Mouse (Mus musculus): ENCODE data around the gene Ptpn12. TPM values are rescaled to one million over a fixed set of nuclear protein-coding genes. Genes with fewer than 3 reads are reported as not detected.
A peak's percentile ranks its signal among the peaks of the same experiment; 100 is the strongest.

The Ptpn12 gene
- polyA plus RNA-seq, 1 experiment = 85.2 TPM

DNA sequence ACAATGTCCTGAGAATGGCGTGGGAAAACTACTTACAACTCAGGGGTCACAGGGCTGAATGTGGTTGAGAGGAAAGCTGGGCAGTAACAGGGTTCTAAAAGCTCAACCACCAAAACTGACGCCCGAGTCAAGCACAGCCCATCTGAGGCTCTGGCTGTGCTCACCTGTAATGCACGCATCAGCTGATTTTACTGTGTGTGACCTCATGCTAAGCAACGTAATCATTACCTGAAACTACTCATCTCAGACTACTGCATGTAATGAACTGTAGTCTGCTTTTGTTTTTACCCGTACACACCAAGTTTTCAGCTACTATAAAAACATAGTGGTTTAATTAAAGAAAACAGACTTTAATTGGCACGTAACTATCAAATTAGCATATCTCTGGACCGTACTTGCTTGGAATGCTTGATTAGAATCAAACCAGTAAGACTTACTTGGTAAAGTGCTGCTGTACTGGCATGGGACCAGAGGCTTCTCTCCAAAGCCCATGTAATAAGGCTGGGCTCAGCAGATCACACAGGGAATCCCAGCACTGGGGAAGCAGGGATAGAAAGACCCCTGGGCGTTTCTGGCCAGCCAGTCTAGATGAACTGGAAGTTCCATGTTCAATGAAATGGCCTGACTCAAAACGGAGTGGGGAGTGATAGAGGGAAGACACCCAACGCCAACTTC, 22.2 kb downstream of the Ptpn12 start:
- H3K4me1 ChIP-seq (ENCODE audit: control insufficient read depth, insufficient read depth, low read length) = peaks cover 24% of the 10 kb centered on the region
- DNase-seq = no peak
- TF ChIP-seq POLR2A (IDR thresholded peaks at IDR 0.05; ENCODE audit: borderline replicate concordance, extremely low read depth, low read depth, low read length) (no peak), CTCF (IDR thresholded peaks at IDR 0.05; ENCODE audit: insufficient read depth, low read length) (no peak)
- no peak overlapping the region for H3K4me3 ChIP-seq (replicated peaks; ENCODE audit: extremely low read depth, low read depth, low read length)
- WGBS = 58% methylated on average over 11 of the region's 11 CpGs

DNA sequence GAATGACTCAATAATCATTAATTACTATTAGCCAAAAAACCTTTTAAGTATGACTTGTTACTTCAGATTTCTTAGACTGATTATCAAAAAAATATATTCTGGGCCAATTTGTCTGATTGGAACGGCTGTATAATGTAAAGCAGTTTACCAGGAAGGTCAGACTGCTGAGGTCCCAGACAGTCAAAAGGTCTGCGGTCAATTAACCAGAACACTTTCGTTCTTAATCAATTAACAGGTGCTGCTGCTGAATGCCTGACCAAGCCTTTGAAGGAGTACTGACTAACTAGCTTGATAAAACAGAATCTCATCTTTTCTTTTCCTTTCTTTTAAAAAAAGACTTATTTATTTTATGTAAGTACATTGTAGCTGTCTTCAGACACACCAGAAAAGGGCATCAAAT, 23.1 kb downstream of the Ptpn12 start:
- TF ChIP-seq CTCF (IDR thresholded peaks at IDR 0.05; ENCODE audit: insufficient read depth, low read length) = no peak
- TF ChIP-seq POLR2A (IDR thresholded peaks at IDR 0.05; ENCODE audit: borderline replicate concordance, extremely low read depth, low read depth, low read length) = no peak
- 76% methylated on average over 3 of the region's 3 CpGs for WGBS
- H3K4me3 ChIP-seq (replicated peaks; ENCODE audit: extremely low read depth, low read depth, low read length) = no peak overlapping the region
- DNase-seq = no peak
- H3K4me1 ChIP-seq (ENCODE audit: control insufficient read depth, insufficient read depth, low read length) = peaks cover 23% of the 10 kb centered on the region

DNA sequence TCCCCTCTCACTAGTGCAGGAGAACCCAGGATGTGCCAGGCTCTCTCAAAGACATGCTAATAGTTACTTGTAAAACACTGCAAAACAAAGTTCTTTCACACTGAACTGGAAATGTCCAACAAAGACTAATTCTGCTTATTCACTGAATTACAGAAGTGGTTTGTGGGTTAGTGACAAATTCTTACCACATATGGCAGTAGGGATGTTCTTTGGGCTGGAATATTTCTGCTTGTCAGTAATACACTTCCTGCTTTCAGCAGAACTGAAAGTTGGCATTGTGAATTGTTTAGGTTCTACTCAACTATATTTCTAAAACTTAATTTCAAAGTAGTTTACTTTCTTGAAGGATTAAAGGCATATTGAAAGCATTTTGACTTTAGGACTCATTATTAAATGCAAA, 25.5 kb downstream of the Ptpn12 start:
- no peak for DNase-seq
- H3K4me1 ChIP-seq (ENCODE audit: control insufficient read depth, insufficient read depth, low read length) = peaks cover 19% of the 10 kb centered on the region
- no peak overlapping the region for H3K4me3 ChIP-seq (replicated peaks; ENCODE audit: extremely low read depth, low read depth, low read length)
- no peak for TF ChIP-seq CTCF (IDR thresholded peaks at IDR 0.05; ENCODE audit: insufficient read depth, low read length)
- no peak for TF ChIP-seq POLR2A (IDR thresholded peaks at IDR 0.05; ENCODE audit: borderline replicate concordance, extremely low read depth, low read depth, low read length)

DNA sequence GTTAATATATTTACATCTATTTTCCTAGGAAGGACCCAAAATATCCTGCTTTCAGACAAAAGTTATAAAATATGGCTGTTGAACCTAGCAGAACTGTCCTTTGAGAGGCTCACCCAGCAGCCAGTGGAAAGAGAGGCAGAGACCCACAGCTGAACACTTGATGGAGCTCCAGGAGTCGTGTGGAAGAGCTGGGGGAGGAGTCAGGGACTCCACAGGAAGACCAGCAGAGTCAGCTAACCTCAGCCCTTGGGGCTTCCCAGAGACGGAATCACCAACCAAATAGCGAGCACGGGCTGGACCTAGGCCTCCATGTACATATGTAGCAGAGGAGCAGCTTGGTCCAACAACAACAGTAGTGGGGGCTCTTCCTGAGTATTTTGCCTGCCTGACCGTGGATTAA, 38.6 kb downstream of the Ptpn12 start:
- no peak for DNase-seq

DNA sequence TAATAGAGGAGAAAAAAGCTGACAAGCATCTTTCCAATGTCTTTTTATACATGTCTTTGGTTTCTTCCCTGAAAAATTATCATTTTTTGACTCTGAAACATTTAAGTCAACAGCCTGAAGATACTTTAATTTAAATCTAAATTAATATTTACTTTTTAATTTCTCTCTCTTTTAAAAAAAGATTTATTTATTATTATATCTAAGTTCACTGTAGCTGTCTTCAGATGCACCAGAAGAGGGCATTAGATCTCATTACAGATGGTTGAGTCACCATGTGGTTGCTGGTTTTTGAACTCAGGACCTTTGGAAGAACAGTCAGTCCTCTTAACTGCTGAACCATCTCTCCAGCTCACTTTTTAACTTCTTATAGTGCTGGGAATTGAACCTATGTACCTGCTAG, 44.8 kb downstream of the Ptpn12 start:
- Histone ChIP-seq H3K4me3 (replicated peaks; ENCODE audit: extremely low read depth, low read depth, low read length) (no peak overlapping the region), H3K4me1 (ENCODE audit: control insufficient read depth, insufficient read depth, low read length) (no peaks in the 10 kb centered on the region)
- no peak for TF ChIP-seq CTCF (IDR thresholded peaks at IDR 0.05; ENCODE audit: insufficient read depth, low read length)
- no peak for TF ChIP-seq POLR2A (IDR thresholded peaks at IDR 0.05; ENCODE audit: borderline replicate concordance, extremely low read depth, low read depth, low read length)
- DNase-seq = no peak

More for the DNA sequence above, 38.6 kb downstream of the Ptpn12 start:
- peak; percentile 37; the same call in 1 of the 2 replicates for TF ChIP-seq CTCF (IDR thresholded peaks at IDR 0.05; ENCODE audit: insufficient read depth, low read length)
- no peak for TF ChIP-seq POLR2A (IDR thresholded peaks at IDR 0.05; ENCODE audit: borderline replicate concordance, extremely low read depth, low read depth, low read length)
- Histone ChIP-seq H3K4me3 (replicated peaks; ENCODE audit: extremely low read depth, low read depth, low read length) (no peak overlapping the region), H3K4me1 (ENCODE audit: control insufficient read depth, insufficient read depth, low read length) (no peaks in the 10 kb centered on the region)
- 33% methylated on average over 5 of the region's 5 CpGs for WGBS

DNA sequence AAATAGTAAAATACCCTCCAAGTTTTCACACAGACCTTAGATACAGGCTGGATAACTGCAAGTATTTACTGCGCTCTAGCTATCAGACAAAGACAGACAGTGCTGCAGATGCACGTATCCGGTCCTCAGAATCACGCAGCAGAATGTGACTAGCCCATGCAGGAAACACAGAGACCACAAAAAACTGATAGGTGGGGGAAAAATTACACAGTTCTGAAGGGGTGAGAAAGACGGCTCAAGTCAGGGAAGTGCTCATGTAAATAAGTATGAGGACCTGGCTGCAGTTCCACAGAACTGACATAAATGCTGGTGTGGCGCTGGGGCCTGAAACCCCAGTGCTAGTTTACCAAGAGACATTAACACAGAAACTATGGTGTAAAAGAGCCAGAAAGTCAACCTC, 53.0 kb downstream of the Ptpn12 start:
- DNase-seq = no peak
- no peak for TF ChIP-seq POLR2A (IDR thresholded peaks at IDR 0.05; ENCODE audit: borderline replicate concordance, extremely low read depth, low read depth, low read length)
- no peak overlapping the region for H3K4me3 ChIP-seq (replicated peaks; ENCODE audit: extremely low read depth, low read depth, low read length)
- H3K4me1 ChIP-seq (ENCODE audit: control insufficient read depth, insufficient read depth, low read length) = no peaks in the 10 kb centered on the region; the same call in 1 of the 2 replicates
- 83% methylated on average over 6 of the region's 6 CpGs for WGBS

DNA sequence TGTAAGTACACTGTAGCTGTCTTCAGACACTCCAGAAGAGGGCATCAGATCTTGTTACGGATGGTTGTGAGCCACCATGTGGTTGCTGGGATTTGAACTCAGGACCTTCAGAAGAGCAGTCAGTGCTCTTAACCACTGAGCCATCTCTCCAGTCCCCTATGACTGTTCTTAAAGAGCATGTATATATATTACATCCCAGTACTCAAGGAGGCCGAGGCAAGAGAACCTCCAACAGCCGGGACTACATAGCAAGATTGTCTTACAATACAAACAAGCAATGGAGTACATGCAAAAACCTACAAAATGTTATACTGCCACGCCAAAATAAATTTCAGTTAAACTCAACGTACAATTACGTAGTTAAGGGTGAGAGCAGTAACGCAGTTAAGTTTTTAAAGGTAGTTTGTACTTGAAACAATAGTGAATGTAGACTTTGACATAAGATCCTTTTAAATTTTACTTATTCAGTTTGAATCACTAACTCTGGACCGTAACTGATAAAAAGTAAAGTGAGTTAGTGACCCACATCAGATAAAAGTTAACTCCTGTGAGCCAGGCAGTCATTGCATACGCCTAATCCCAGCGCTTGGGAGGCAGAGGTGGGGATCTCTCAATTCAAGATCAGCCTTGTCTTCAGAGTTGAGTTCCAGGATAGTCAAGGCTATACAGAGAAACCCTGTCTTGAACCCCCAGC, 53.9 kb downstream of the Ptpn12 start:
- no peak for TF ChIP-seq CTCF (IDR thresholded peaks at IDR 0.05; ENCODE audit: insufficient read depth, low read length)
- no peak for TF ChIP-seq POLR2A (IDR thresholded peaks at IDR 0.05; ENCODE audit: borderline replicate concordance, extremely low read depth, low read depth, low read length)
- WGBS = 94% methylated on average over 10 of the region's 10 CpGs
- H3K4me1 ChIP-seq (ENCODE audit: control insufficient read depth, insufficient read depth, low read length) = no peaks in the 10 kb centered on the region; the same call in 1 of the 2 replicates
- H3K4me3 ChIP-seq (replicated peaks; ENCODE audit: extremely low read depth, low read depth, low read length) = no peak overlapping the region
- DNase-seq = no peak

DNA sequence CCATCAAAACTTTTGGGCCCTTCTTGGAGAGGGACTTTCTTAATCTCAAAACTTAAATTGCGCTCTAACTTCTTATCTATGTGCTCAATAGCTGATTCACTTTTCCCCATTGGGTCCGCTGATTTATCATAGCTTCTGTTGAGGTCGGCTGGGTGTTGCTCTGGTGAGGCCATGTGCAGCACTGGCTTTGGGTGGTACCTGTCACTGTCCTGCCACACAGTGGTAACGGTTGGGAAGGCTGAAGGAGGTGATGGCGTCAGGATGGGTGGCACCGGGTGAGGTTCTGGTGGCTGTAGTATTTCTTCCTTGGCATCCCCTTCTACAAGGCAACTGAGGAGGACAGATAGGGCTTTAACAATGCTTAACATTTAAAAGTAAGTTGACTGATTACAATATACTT, 57.3 kb downstream of the Ptpn12 start:
- TF ChIP-seq CTCF (IDR thresholded peaks at IDR 0.05; ENCODE audit: insufficient read depth, low read length) (no peak), POLR2A (IDR thresholded peaks at IDR 0.05; ENCODE audit: borderline replicate concordance, extremely low read depth, low read depth, low read length) (no peak)
- Histone ChIP-seq H3K4me1 (ENCODE audit: control insufficient read depth, insufficient read depth, low read length) (no peaks in the 10 kb centered on the region), H3K4me3 (replicated peaks; ENCODE audit: extremely low read depth, low read depth, low read length) (no peak overlapping the region)

DNA sequence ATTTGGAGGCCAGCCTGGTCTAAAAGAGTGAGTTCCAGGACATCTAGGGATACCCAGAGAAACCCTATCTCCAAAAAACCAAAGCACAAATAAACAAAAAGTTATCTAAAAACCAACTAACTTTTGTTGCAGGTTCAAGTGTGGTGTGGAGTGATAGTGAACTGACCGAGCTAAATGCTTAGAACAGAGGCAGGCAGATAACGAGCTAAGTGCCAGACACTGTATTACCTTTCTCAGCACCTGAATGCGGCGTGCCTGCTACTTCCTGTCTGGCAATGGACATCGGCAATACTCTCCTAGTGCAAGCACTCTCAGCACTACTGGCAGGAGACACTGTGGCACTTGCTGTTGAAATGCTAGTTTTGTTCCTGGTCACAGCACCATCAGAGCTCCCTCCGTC, 58.2 kb downstream of the Ptpn12 start:
- no peak overlapping the region for H3K4me3 ChIP-seq (replicated peaks; ENCODE audit: extremely low read depth, low read depth, low read length)
- DNase-seq = no peak
- TF ChIP-seq POLR2A (IDR thresholded peaks at IDR 0.05; ENCODE audit: borderline replicate concordance, extremely low read depth, low read depth, low read length) (no peak), CTCF (IDR thresholded peaks at IDR 0.05; ENCODE audit: insufficient read depth, low read length) (no peak)
- 83% methylated on average over 6 of the region's 6 CpGs for WGBS
- no peaks in the 10 kb centered on the region for H3K4me1 ChIP-seq (ENCODE audit: control insufficient read depth, insufficient read depth, low read length)

More for the DNA sequence above, 57.3 kb downstream of the Ptpn12 start:
- 91% methylated on average over 6 of the region's 6 CpGs for WGBS
- no peak for DNase-seq

Data from lung, adult 2 months (tissue).